Mouse (Mus musculus) heart, postnatal 0 days (tissue): ENCODE measurements around the gene Adgrg2.

ENCODE experiments used
- CTCF ChIP-seq: IDR thresholded peaks from 2 replicates; pipeline ENCODE4 v1.5.1; 2016; ENCODE audit warnings: antibody characterized with exemption, control low read depth, low read depth
- EP300 ChIP-seq: IDR thresholded peaks from 2 replicates; pipeline ENCODE4 v1.6.1; 2016; ENCODE audit warnings: antibody characterized with exemption, low read depth

DNA sequence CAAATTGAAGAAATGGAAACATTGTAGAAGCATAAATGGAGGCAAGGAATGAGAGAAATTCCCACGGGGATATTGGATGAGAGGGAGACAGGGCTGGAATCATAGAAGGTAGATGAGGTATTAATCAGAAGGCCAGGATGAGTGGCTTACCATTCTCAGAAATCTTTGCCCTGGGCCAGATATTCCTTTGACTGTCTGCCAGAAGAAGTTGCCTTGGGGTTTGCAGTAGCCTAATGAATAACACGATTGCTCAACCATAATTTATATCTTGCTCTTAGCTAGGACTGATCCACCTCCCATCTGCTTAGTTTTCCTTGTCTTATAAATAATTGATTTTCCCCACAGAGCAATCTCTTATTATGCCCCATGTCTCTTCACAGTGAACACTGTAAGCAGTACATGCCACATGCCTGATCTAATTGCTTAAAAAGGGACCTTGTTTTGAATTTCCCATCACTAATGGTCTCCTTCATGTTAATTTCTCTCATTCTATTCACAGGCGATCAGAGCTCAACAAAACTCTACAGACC, 80.8 kb downstream of the Adgrg2 start:
- no peak for TF ChIP-seq CTCF
- no peak for TF ChIP-seq EP300
